Mouse (Mus musculus) hindbrain, embryonic 10.5 days (tissue): ENCODE results near the gene Zbtb17. TPM values are rescaled to one million over a fixed set of nuclear protein-coding genes. Genes with fewer than 3 reads are reported as not detected.

Experiments used
- DNase-seq: peaks from one replicate; pipeline ENCODE4 v3.0.0-alpha.2; 2017; ENCODE audit warnings: low spot score
- H3K27ac ChIP-seq: fragments of 300-500 bp; sonication (generic); 2 replicates; pipeline ENCODE4 v1.5.1; 2016; ENCODE audit warnings: mild to moderate bottlenecking, moderate library complexity
- H3K27me3 ChIP-seq: fragments of 300-500 bp; sonication (generic); 2 replicates; pipeline ENCODE4 v1.6.1; 2016; ENCODE audit warnings: mild to moderate bottlenecking; ENCODE audit not compliant: poor library complexity, insufficient read depth, severe bottlenecking
- H3K36me3 ChIP-seq: fragments of 300-500 bp; sonication (generic); 2 replicates; pipeline ENCODE4 v1.6.1; 2016; ENCODE audit warnings: mild to moderate bottlenecking, moderate library complexity
- H3K4me1 ChIP-seq: fragments of 300-500 bp; sonication (generic); replicated peaks from 2 replicates; pipeline ENCODE4 v1.6.1; 2016; ENCODE audit warnings: mild to moderate bottlenecking
- H3K4me3 ChIP-seq: fragments of 300-500 bp; sonication (generic); 2 replicates; pipeline ENCODE4 v1.5.1; 2016; ENCODE audit warnings: mild to moderate bottlenecking, moderate library complexity
- H3K9me3 ChIP-seq: fragments of 300-500 bp; sonication (generic); 2 replicates; pipeline ENCODE4 v1.6.1; 2016; ENCODE audit warnings: mild to moderate bottlenecking, moderate library complexity
- WGBS: fragments of 180-500 bp; shearing (Covaris S2); methylation state at CpG from one replicate; pipeline ENCODE4 v1.1.7; 2016; 5-methylcytosine and 5-hydroxymethylcytosine counted together
- polyA plus RNA-seq: library from polyadenylated mRNA; unstranded; fragments of >200 nt; fragmentation: Nextera tagmentation; extraction: Ambion mirVana; gene quantifications from 2 replicates; pipeline ENCODE4 v1.2.1, GENCODE M21; 2016

The Zbtb17 gene
- polyA plus RNA-seq, 1 experiment from 2014 or later = 60.8 TPM

- Histone ChIP-seq H3K4me1 (peaks cover 31% of the 10 kb centered on the region), H3K36me3 (peaks cover 76% of the 10 kb centered on the region), H3K9me3 (no peaks in the 10 kb centered on the region), H3K27me3 (no peaks in the 10 kb centered on the region), H3K4me3 (no peak overlapping the region), H3K27ac (no peak overlapping the region)
- DNase-seq = no peak
- 87% methylated on average over 14 of the region's 14 CpGs for WGBS
Observed at GRCm38 (mm10) chr4:141454581-141455350, 10.3 kb downstream of the Zbtb17 start.

DNA sequence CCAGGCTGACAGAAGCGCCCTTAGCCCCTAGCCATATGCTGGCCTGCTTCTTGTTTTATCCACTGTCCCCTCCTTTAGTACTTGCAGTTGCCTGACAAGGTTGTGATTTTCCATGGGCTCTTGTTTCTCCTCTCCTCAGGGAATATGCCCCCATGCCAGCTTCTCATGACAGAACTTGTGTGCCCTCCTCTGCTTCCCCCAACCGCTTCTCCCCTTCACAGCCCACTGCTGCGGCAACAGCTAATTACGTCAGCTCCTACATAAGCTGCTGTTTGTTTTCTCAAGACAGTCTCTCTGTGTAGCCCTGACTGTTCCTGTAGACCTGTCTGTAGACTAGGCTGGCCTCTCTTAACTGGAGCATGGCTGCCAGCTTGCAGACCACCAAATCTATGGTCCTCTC, 11.1 kb downstream of the Zbtb17 start:
- no peak overlapping the region for H3K4me3 ChIP-seq
- peaks cover 76% of the 10 kb centered on the region for H3K36me3 ChIP-seq
- no peak overlapping the region for H3K27ac ChIP-seq
- WGBS = 81% methylated on average over 4 of the region's 4 CpGs
- H3K4me1 ChIP-seq = peaks cover 36% of the 10 kb centered on the region
- no peaks in the 10 kb centered on the region for H3K9me3 ChIP-seq
- no peaks in the 10 kb centered on the region for H3K27me3 ChIP-seq
- DNase-seq = no peak

DNA sequence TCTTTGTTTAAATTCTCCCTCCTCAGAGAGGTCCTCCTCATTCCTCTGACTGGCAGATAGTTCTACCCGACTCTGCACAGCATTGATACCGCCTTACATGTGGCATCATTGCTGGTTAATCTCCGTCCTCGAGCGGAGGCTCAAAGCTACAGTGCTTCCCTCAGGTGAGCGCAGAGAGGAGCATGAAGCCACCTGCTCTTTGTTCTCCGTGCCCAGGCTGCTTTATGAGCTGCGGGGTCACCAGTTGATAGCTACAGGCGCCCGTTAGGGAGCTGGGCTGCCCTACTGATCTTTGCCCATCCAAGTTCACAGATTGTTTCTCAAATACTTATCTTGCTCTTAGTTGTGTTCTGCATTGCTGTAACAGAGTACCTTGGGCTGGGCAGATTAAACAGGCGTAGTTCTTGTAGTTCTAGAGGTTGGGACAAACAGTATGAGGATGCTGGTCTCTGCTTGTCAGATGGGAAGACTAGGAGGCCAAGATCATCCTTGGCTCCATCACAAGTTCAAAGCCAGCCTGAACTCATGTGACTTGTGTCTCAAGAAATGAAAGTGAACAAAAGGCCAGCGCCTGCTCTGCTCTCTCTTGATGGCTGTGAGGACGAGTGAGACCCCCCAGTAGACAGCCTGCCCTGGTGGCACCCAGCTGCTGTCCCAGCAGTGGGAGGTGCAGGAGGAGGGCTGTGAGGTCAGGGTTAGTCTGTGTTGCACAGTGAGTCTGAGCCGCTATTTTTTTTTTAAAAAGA, 11.9 kb downstream of the Zbtb17 start:
- DNase-seq = no peak
- Histone ChIP-seq H3K4me3 (no peak overlapping the region), H3K27ac (no peak overlapping the region), H3K27me3 (no peaks in the 10 kb centered on the region), H3K4me1 (peaks cover 44% of the 10 kb centered on the region), H3K36me3 (peaks cover 76% of the 10 kb centered on the region), H3K9me3 (no peaks in the 10 kb centered on the region)
- 93% methylated on average over 14 of the region's 14 CpGs for WGBS

- H3K36me3 ChIP-seq = peaks cover 76% of the 10 kb centered on the region
- H3K4me1 ChIP-seq = peaks cover 49% of the 10 kb centered on the region
- no peaks in the 10 kb centered on the region for H3K9me3 ChIP-seq
- no peaks in the 10 kb centered on the region for H3K27me3 ChIP-seq
- H3K4me3 ChIP-seq = no peak overlapping the region
- peak; percentile 50 for DNase-seq
- WGBS = 19% methylated on average over 7 of the region's 7 CpGs
- peak overlapping the region; percentile 64 for H3K27ac ChIP-seq
Observed at GRCm38 (mm10) chr4:141458236-141458635, 13.8 kb downstream of the Zbtb17 start.

- Histone ChIP-seq H3K27me3 (no peaks in the 10 kb centered on the region), H3K4me1 (peaks cover 49% of the 10 kb centered on the region), H3K27ac (peak overlapping the region; percentile 64), H3K9me3 (no peaks in the 10 kb centered on the region), H3K4me3 (no peak overlapping the region), H3K36me3 (peaks cover 76% of the 10 kb centered on the region)
- WGBS = 67% methylated on average over 3 of the region's 3 CpGs
- no peak for DNase-seq
Observed at GRCm38 (mm10) chr4:141458888-141459287, 14.4 kb downstream of the Zbtb17 start.

- peaks cover 49% of the 10 kb centered on the region for H3K4me1 ChIP-seq
- no peak for DNase-seq
- H3K27me3 ChIP-seq = no peaks in the 10 kb centered on the region
- H3K4me3 ChIP-seq = no peak overlapping the region
- WGBS = 91% methylated on average over 9 of the region's 9 CpGs
- peaks cover 78% of the 10 kb centered on the region for H3K36me3 ChIP-seq
- H3K9me3 ChIP-seq = no peaks in the 10 kb centered on the region
- no peak overlapping the region for H3K27ac ChIP-seq
Observed at GRCm38 (mm10) chr4:141459766-141460165, 15.3 kb downstream of the Zbtb17 start.

DNA sequence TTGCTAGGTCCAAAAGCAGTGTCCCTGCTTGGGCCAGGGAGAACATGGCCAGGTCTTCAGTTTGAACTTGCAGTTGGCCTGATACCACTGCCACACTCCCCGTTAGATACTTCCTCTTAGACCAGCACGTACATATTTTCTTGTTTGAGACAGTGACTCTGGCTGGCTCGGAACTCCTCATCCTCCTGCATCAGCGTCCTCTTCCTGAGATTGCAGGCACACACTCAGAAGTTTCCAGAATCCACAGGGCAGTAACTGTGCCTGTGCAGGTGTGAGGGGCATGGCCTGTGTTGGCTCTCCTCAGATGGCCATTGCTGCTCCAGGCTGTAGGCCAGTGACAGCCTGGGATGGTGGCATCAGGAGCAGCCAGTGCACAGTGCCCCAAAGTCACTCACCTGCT, 16.0 kb downstream of the Zbtb17 start:
- Histone ChIP-seq H3K36me3 (peaks cover 78% of the 10 kb centered on the region), H3K4me3 (no peak overlapping the region), H3K4me1 (peaks cover 44% of the 10 kb centered on the region), H3K9me3 (no peaks in the 10 kb centered on the region), H3K27me3 (no peaks in the 10 kb centered on the region), H3K27ac (no peak overlapping the region)
- WGBS = 92% methylated on average over 4 of the region's 4 CpGs
- no peak for DNase-seq

DNA sequence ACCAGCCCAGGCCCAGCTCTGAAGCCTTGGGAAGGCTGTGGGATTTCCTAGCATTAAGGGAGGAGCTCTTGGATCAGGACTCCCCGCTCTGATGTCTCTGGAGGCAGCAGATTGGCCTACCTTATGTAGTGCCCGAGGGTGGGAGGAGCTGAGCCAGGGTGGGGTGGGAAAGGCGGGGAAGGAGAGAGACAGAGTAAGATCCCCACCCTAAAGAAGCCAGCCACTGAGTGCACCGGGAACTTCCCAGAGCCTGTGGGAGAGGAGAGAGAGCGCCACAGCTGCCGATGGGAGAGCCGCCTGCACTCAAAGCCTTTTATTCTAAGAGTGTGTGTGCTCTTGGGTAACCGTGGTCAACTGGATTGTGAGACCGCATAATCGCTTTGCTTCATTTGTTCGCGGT, 16.6 kb downstream of the Zbtb17 start:
- Histone ChIP-seq H3K27ac (no peak overlapping the region), H3K9me3 (no peaks in the 10 kb centered on the region), H3K4me3 (no peak overlapping the region), H3K36me3 (peaks cover 78% of the 10 kb centered on the region), H3K27me3 (no peaks in the 10 kb centered on the region), H3K4me1 (peaks cover 40% of the 10 kb centered on the region)
- WGBS = 66% methylated on average over 12 of the region's 12 CpGs
- no peak for DNase-seq

GRCm38 (mm10) chr4:141461576-141461975, 17.1 kb downstream of the Zbtb17 start:
- H3K36me3 ChIP-seq = peaks cover 78% of the 10 kb centered on the region
- WGBS = 95% methylated on average over 12 of the region's 12 CpGs
- DNase-seq = no peak
- peak overlapping the region; percentile 56 for H3K27ac ChIP-seq
- no peaks in the 10 kb centered on the region for H3K9me3 ChIP-seq
- no peaks in the 10 kb centered on the region for H3K27me3 ChIP-seq
- H3K4me3 ChIP-seq = no peak overlapping the region
- peaks cover 40% of the 10 kb centered on the region for H3K4me1 ChIP-seq

- Histone ChIP-seq H3K27me3 (no peaks in the 10 kb centered on the region), H3K36me3 (peaks cover 89% of the 10 kb centered on the region), H3K9me3 (no peaks in the 10 kb centered on the region), H3K27ac (no peak overlapping the region), H3K4me1 (peaks cover 30% of the 10 kb centered on the region), H3K4me3 (no peak overlapping the region)
- WGBS = 87% methylated on average over 14 of the region's 14 CpGs
- DNase-seq = no peak
Observed at GRCm38 (mm10) chr4:141463472-141463871, 19.0 kb downstream of the Zbtb17 start.

- no peaks in the 10 kb centered on the region for H3K27me3 ChIP-seq
- H3K36me3 ChIP-seq = peaks cover 98% of the 10 kb centered on the region
- H3K4me1 ChIP-seq = peaks cover 19% of the 10 kb centered on the region
- H3K4me3 ChIP-seq = no peak overlapping the region
- DNase-seq = no peak
- H3K27ac ChIP-seq = no peak overlapping the region
- no peaks in the 10 kb centered on the region for H3K9me3 ChIP-seq
- 79% methylated on average over 16 of the region's 16 CpGs for WGBS
Observed at GRCm38 (mm10) chr4:141464722-141465121, 20.3 kb downstream of the Zbtb17 start.

DNA sequence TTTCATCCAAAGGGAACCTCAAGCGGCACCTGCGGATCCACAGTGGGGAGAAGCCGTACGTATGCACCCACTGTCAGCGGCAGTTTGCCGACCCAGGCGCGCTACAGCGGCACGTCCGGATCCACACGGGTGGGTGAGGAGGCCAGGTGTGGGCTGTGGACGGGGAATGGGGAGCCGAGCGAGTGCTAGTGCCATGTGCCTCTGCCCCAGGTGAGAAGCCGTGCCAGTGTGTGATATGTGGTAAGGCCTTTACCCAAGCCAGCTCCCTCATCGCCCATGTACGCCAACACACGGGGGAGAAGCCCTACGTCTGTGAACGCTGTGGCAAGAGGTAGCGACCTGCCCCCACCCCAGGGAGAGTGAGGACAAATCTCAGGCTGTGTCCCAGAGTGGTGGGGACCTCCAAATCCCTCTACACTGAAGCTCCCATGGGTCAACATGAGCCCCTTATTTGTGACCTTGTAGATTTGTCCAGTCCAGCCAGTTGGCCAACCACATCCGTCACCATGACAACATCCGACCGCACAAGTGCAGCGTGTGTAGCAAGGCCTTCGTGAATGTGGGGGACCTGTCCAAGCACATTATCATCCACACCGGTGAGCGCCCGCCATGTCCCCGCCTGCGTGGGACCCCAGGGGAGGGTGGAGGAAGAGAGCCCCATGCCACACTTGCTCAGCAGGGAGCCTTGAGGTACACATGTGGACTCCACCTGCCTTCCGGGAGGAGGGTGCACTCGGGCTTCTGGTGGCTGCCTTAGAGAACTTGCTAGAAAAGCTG, 21.2 kb downstream of the Zbtb17 start:
- H3K4me1 ChIP-seq = peaks cover 15% of the 10 kb centered on the region
- peaks cover 98% of the 10 kb centered on the region for H3K36me3 ChIP-seq
- no peak for DNase-seq
- no peak overlapping the region for H3K4me3 ChIP-seq
- H3K27me3 ChIP-seq = no peaks in the 10 kb centered on the region
- H3K9me3 ChIP-seq = no peaks in the 10 kb centered on the region
- no peak overlapping the region for H3K27ac ChIP-seq
- 93% methylated on average over 34 of the region's 34 CpGs for WGBS
